Mouse (Mus musculus) neural tube, embryonic 15.5 days (tissue): ENCODE data around the gene Mnat1. TPM values are rescaled to one million over a fixed set of nuclear protein-coding genes. Genes with fewer than 3 reads are reported as not detected.

ENCODE experiments used
- ATAC-seq: fragments of 200-750 bp; cut with Nextera tagmentation; 2 replicates; pipeline ENCODE4 v1.8.0; 2017; ENCODE audit warnings: mild to moderate bottlenecking, moderate TSS enrichment, moderate library complexity; ENCODE audit not compliant: low FRiP score
- H3K27ac ChIP-seq: fragments of 300-500 bp; sonication (generic); replicated peaks from 2 replicates; pipeline ENCODE4 v1.5.1; 2015; ENCODE audit warnings: mild to moderate bottlenecking, inconsistent platforms
- H3K27me3 ChIP-seq: fragments of 300-500 bp; sonication (generic); replicated peaks from 2 replicates; pipeline ENCODE4 v1.6.1; 2015; ENCODE audit warnings: inconsistent platforms
- H3K36me3 ChIP-seq: fragments of 300-500 bp; sonication (generic); 2 replicates; pipeline ENCODE4 v1.6.1; 2015; ENCODE audit warnings: inconsistent platforms
- H3K4me1 ChIP-seq: fragments of 300-500 bp; sonication (generic); 2 replicates; pipeline ENCODE4 v1.6.1; 2015; ENCODE audit warnings: inconsistent platforms
- H3K4me2 ChIP-seq: fragments of 300-500 bp; sonication (generic); 2 replicates; pipeline ENCODE4 v1.6.1; 2015; ENCODE audit warnings: inconsistent platforms, mild to moderate bottlenecking, moderate library complexity
- H3K4me3 ChIP-seq: fragments of 300-500 bp; sonication (generic); replicated peaks from 2 replicates; pipeline ENCODE4 v1.5.1; 2015; ENCODE audit warnings: mild to moderate bottlenecking, inconsistent platforms
- H3K9ac ChIP-seq: fragments of 300-500 bp; sonication (generic); replicated peaks from 2 replicates; pipeline ENCODE4 v1.6.1; 2015; ENCODE audit warnings: mild to moderate bottlenecking, inconsistent platforms
- H3K9me3 ChIP-seq: fragments of 300-500 bp; sonication (generic); replicated peaks from 2 replicates; pipeline ENCODE4 v1.6.1; 2016; ENCODE audit warnings: inconsistent platforms
- WGBS: fragments of 180-500 bp; shearing (Covaris S2); methylation state at CpG from one replicate; pipeline ENCODE4 v1.1.7; 2015; ENCODE audit warnings: mixed read lengths; 5-methylcytosine and 5-hydroxymethylcytosine counted together
- polyA plus RNA-seq: library from polyadenylated mRNA; unstranded; fragments of >200 nt; fragmentation: Nextera tagmentation; extraction: Ambion mirVana; gene quantifications from 2 replicates; pipeline ENCODE4 v1.2.1, GENCODE M21; 2015

Gene Mnat1
- polyA plus RNA-seq, 1 experiment from 2014 or later, result 17.0 TPM

DNA sequence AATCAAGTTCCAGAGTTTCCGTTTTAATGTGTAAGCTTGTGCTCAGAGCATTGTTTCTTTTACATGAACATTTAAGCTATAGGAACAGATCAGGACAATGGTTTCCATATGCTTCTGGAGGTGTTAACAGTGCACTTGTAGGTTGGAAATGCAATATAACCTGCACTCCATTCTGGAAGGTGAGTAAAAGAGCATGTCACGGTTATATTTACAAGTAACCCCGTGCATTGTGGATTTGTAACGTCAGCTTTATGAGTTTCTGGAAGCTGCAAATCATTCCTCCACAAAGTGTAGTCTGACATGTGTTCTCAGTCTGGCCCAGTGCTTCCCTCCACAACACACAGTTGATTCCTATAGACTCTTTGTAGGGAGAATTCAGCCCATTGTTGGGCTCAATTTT, 30.6 kb downstream of the Mnat1 start:
- no peaks in the 10 kb centered on the region for H3K9me3 ChIP-seq
- ATAC-seq, result no peak
- no peak overlapping the region for H3K9ac ChIP-seq
- H3K4me1 ChIP-seq, result no peaks in the 10 kb centered on the region
- WGBS, result 60% methylated on average over 4 of the region's 4 CpGs
- no peak overlapping the region for H3K27ac ChIP-seq
- H3K36me3 ChIP-seq, result no peaks in the 10 kb centered on the region
- no peaks in the 10 kb centered on the region for H3K27me3 ChIP-seq
- H3K4me2 ChIP-seq, result no peak overlapping the region
- no peak overlapping the region for H3K4me3 ChIP-seq

GRCm38 (mm10) chr12:73160341-73160740, 36.8 kb downstream of the Mnat1 start:
- no peak for ATAC-seq
- H3K4me3 ChIP-seq, result no peak overlapping the region
- H3K27ac ChIP-seq, result no peak overlapping the region
- no peaks in the 10 kb centered on the region for H3K9me3 ChIP-seq
- H3K4me1 ChIP-seq, result no peaks in the 10 kb centered on the region
- H3K4me2 ChIP-seq, result no peak overlapping the region
- no peaks in the 10 kb centered on the region for H3K36me3 ChIP-seq
- H3K27me3 ChIP-seq, result no peaks in the 10 kb centered on the region
- no peak overlapping the region for H3K9ac ChIP-seq
- WGBS, result 53% methylated on average over 4 of the region's 4 CpGs

- H3K36me3 ChIP-seq, result no peaks in the 10 kb centered on the region
- H3K27ac ChIP-seq, result no peak overlapping the region
- no peaks in the 10 kb centered on the region for H3K27me3 ChIP-seq
- no peak overlapping the region for H3K4me3 ChIP-seq
- ATAC-seq, result no peak
- WGBS, result 66% methylated on average over 13 of the region's 13 CpGs
- H3K9me3 ChIP-seq, result no peaks in the 10 kb centered on the region
- no peaks in the 10 kb centered on the region for H3K4me1 ChIP-seq
- no peak overlapping the region for H3K9ac ChIP-seq
- H3K4me2 ChIP-seq, result no peak overlapping the region
Observed at GRCm38 (mm10) chr12:73162408-73163181, 39.1 kb downstream of the Mnat1 start.

DNA sequence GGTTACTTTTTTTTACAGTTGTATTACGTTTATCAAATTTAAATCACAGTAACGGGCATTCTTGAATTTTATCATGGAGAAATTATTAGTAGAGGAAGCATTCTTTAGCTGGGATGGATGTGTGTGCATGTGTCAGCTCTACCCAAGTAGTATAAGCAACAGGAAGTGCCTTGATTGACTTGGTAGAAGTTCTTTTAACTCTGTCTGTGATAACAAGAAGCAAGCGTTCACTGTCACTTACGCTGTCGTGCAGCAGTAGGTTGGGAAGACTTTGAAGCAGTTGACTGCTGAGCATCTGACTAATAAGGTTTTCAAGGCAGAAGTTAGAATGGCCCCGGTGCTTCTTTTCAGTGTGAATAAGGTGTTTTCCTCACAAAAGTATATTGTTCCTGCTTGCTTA, 47.3 kb downstream of the Mnat1 start:
- Histone ChIP-seq H3K27me3 (no peaks in the 10 kb centered on the region), H3K9ac (no peak overlapping the region), H3K4me3 (no peak overlapping the region), H3K27ac (no peak overlapping the region), H3K9me3 (no peaks in the 10 kb centered on the region), H3K4me1 (no peaks in the 10 kb centered on the region), H3K36me3 (peaks cover 6% of the 10 kb centered on the region), H3K4me2 (no peak overlapping the region)
- WGBS, result 93% methylated on average over 6 of the region's 6 CpGs
- no peak for ATAC-seq

GRCm38 (mm10) chr12:73183896-73184295, 60.4 kb downstream of the Mnat1 start:
- H3K9me3 ChIP-seq, result no peaks in the 10 kb centered on the region
- H3K9ac ChIP-seq, result no peak overlapping the region
- no peak overlapping the region for H3K4me2 ChIP-seq
- no peak overlapping the region for H3K4me3 ChIP-seq
- H3K27me3 ChIP-seq, result no peaks in the 10 kb centered on the region
- H3K27ac ChIP-seq, result no peak overlapping the region
- ATAC-seq, result no peak
- WGBS, result 82% methylated on average over 8 of the region's 8 CpGs
- 0 out of 2 replicates have a peak, but pooled peaks cover 4% of the 10 kb centered on the region for H3K36me3 ChIP-seq
- no peaks in the 10 kb centered on the region for H3K4me1 ChIP-seq

- 94% methylated on average over 6 of the region's 6 CpGs for WGBS
- H3K36me3 ChIP-seq, result 0 out of 2 replicates have a peak, but pooled peaks cover 3% of the 10 kb centered on the region
- no peaks in the 10 kb centered on the region for H3K4me1 ChIP-seq
Observed at GRCm38 (mm10) chr12:73197363-73197762, 73.8 kb downstream of the Mnat1 start.

GRCm38 (mm10) chr12:73198451-73198850, 74.9 kb downstream of the Mnat1 start:
- H3K9me3 ChIP-seq, result no peaks in the 10 kb centered on the region
- no peak overlapping the region for H3K4me3 ChIP-seq
- no peak overlapping the region for H3K9ac ChIP-seq
- no peaks in the 10 kb centered on the region for H3K27me3 ChIP-seq
- H3K36me3 ChIP-seq, result 0 out of 2 replicates have a peak, but pooled peaks cover 3% of the 10 kb centered on the region
- H3K4me2 ChIP-seq, result no peak overlapping the region
- H3K27ac ChIP-seq, result no peak overlapping the region
- 86% methylated on average over 1 of the region's 1 CpGs for WGBS
- H3K4me1 ChIP-seq, result no peaks in the 10 kb centered on the region
- no peak for ATAC-seq

More at GRCm38 (mm10) chr12:73197363-73197762, 73.8 kb downstream of the Mnat1 start:
- Histone ChIP-seq H3K4me2 (no peak overlapping the region), H3K27me3 (no peaks in the 10 kb centered on the region), H3K27ac (no peak overlapping the region), H3K4me3 (no peak overlapping the region), H3K9me3 (no peaks in the 10 kb centered on the region), H3K9ac (no peak overlapping the region)
- no peak for ATAC-seq

GRCm38 (mm10) chr12:73199375-73199774, 75.9 kb downstream of the Mnat1 start:
- H3K36me3 ChIP-seq, result 0 out of 2 replicates have a peak, but pooled peaks cover 3% of the 10 kb centered on the region
- no peaks in the 10 kb centered on the region for H3K4me1 ChIP-seq
- no peak overlapping the region for H3K4me3 ChIP-seq
- no peaks in the 10 kb centered on the region for H3K9me3 ChIP-seq
- H3K27me3 ChIP-seq, result no peaks in the 10 kb centered on the region
- no peak overlapping the region for H3K9ac ChIP-seq
- 57% methylated on average over 7 of the region's 7 CpGs for WGBS
- H3K27ac ChIP-seq, result no peak overlapping the region
- H3K4me2 ChIP-seq, result no peak overlapping the region
- no peak for ATAC-seq

DNA sequence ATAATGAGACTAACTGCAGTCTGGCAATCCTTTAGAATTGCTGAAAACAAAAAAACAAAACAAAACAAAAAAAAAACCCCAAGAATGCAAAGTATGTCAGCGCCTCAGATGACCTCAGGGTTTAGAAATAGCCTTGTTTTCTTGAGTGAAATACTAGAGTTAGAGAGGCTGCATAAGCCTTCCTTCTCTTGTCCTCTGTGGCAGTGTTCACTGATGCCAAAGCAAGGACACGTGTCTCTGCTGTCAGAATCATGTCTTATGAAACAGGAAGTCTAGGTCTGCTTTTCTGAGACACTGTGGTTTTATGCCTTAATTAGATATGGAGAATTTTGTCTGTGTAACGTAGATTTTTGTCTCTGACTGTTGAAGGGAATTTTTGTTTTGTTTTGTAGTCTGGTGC, 78.1 kb downstream of the Mnat1 start:
- no peaks in the 10 kb centered on the region for H3K9me3 ChIP-seq
- 63% methylated on average over 3 of the region's 3 CpGs for WGBS
- no peak overlapping the region for H3K9ac ChIP-seq
- H3K4me2 ChIP-seq, result no peak overlapping the region
- H3K27ac ChIP-seq, result no peak overlapping the region
- no peak overlapping the region for H3K4me3 ChIP-seq
- no peaks in the 10 kb centered on the region for H3K36me3 ChIP-seq
- no peaks in the 10 kb centered on the region for H3K27me3 ChIP-seq
- H3K4me1 ChIP-seq, result no peaks in the 10 kb centered on the region
- ATAC-seq, result no peak

DNA sequence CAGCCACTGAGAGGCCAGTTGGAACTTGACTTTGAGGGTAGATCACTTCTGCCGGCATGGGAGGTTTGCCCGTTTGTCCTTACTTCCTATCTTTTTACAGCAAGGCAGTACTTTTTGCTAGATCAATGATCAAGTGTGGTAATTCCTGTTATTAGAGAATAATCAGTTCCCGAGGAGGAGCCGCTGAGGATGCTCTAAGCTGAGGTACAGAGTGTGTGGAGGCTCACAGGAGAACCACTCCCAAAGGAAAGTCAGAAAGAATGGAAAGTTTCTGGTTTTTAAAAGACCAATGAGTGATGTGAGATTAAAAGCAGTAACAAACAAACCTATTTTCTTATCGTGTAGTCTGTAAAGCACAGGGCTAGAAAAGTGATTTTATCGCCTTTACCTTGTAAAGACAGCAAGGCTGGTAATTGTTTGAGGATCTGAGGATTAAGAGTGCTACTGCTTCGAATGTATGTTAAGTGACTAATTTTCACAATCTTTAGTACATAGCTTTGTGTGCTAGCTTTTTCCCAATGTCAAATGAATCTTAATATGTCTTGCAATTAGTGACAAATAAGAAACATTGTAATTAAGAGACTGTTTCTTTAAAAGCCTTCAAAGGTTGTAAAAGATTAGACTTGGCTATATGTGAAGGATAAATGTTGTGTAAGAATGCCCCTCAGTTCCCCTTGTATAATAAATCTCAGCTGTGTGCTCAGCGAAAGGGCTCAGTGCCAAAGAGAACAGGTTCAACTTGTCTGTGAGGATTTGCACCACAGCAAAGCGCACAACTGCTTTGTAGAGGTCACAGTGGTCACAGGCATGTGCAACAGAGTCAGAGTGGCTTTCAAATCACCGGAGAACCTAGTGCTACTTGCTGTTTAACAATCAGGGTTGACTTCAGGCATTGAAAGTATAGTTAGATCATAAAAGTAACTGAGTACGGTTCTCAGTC, 82.5 kb downstream of the Mnat1 start:
- H3K27ac ChIP-seq, result no peak overlapping the region
- no peaks in the 10 kb centered on the region for H3K9me3 ChIP-seq
- ATAC-seq, result no peak
- no peaks in the 10 kb centered on the region for H3K36me3 ChIP-seq
- no peak overlapping the region for H3K4me3 ChIP-seq
- no peaks in the 10 kb centered on the region for H3K27me3 ChIP-seq
- H3K9ac ChIP-seq, result no peak overlapping the region
- 76% methylated on average over 11 of the region's 11 CpGs for WGBS
- H3K4me2 ChIP-seq, result no peak overlapping the region
- H3K4me1 ChIP-seq, result no peaks in the 10 kb centered on the region

GRCm38 (mm10) chr12:73207008-73207407, 83.5 kb downstream of the Mnat1 start:
- 86% methylated on average over 4 of the region's 4 CpGs for WGBS
- Histone ChIP-seq H3K27ac (no peak overlapping the region), H3K9me3 (no peaks in the 10 kb centered on the region), H3K36me3 (no peaks in the 10 kb centered on the region), H3K9ac (no peak overlapping the region), H3K4me2 (no peak overlapping the region), H3K4me1 (no peaks in the 10 kb centered on the region), H3K4me3 (no peak overlapping the region), H3K27me3 (no peaks in the 10 kb centered on the region)
- no peak for ATAC-seq

- WGBS, result 90% methylated on average over 1 of the region's 1 CpGs
- no peak overlapping the region for H3K4me3 ChIP-seq
- no peak for ATAC-seq
Observed at GRCm38 (mm10) chr12:73207461-73207860, 83.9 kb downstream of the Mnat1 start.

More at GRCm38 (mm10) chr12:73207461-73207860, 83.9 kb downstream of the Mnat1 start:
- no peaks in the 10 kb centered on the region for H3K36me3 ChIP-seq
- H3K9me3 ChIP-seq, result no peaks in the 10 kb centered on the region
- H3K9ac ChIP-seq, result no peak overlapping the region
- no peaks in the 10 kb centered on the region for H3K27me3 ChIP-seq
- H3K27ac ChIP-seq, result no peak overlapping the region
- no peak overlapping the region for H3K4me2 ChIP-seq
- no peaks in the 10 kb centered on the region for H3K4me1 ChIP-seq
